Mouse (Mus musculus): ENCODE data around the gene Sh3pxd2a.
"Not testable (repeated sequence)": the region's sequence is repeated elsewhere in the genome, so short reads cannot be mapped to it uniquely, and the experiment has no call there.

Sh3pxd2a gene

DNA sequence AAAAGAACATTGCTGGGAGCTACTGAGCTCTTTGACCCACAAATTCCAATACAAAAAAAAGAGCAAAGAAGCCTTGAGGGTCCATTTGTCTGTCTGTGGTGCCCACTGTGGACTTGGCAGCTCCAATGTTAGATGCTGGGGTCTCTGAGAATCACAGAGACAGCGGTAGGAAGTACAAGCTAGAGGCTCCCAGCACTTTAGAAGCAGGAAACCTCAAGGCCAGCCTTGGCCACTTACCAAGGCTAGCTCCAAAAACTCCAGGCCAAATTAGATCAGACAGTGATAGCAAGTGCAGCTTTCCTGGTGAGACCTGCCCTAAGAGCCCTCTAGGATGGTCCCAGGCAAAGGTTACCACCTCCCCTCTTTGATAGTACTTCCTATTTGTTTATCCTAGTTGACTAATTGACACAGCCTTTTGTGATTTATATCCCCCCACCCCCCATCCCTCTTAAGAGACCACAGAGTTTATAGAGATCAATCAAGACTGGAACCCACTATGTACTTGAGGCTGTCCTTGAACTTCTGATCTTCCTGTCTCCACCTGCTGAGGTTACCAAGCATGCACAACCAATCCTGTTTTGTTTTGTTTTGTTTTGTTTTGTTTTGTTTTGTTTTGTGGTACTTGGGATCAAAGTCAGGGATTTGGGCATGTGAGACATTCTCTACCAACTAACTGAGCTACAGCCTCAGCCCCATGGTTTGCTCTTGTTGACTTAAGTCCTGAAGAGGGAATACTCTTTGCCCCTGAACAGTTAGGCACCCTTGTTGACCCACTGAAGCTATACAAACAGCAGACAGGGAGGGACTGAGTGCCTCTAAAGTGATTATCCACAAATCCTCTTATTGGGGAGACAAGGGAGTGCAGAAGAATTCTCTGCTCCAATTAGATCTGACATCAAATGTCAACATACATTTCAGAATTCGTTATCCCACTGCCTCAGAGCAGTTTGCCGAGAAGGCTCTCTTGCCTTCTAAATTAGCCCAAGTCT lies 60.5 kb downstream of the Sh3pxd2a start:
- DNase-seq = no peak

DNA sequence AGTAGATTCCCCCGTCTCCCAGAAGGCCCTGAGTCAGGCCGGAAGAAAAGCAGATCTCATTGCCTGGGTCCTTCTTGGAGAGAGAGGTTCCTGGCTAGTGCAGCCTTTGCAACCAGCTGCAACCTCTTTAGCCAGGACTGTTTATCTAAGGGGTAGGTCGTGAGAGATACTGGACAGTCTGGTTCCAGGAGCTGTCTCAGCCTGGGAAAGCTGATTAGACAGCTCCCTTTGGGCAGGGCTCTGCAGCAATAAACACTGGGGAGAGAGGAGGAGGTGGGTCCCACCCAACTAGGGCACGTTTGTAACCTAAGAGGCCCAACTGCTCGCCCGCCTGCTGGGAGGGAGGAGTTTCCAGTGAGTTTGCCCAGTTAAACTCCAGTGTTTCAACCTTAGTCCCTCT lies 61.2 kb downstream of the Sh3pxd2a start:
- no peak for DNase-seq

DNA sequence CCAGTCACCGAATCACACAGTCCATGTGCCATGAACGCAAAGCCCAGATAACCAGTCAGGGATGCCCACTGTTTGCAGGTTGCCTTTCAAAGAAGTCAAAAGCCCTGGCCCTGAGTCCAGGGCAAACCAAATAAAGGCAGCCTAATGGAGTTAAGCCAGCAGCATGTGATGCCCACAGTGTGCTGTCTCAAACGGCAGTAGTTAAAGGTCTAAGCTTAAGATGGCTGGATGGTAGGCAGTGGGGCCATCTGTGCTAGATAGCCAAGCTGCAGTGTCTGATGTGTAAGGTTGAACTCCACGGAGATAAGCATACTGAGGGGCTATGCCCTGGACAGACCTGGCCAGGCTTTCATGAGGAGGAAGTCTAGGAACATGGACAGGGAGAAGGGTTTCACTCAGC lies 61.7 kb downstream of the Sh3pxd2a start:
- no peak for DNase-seq

DNA sequence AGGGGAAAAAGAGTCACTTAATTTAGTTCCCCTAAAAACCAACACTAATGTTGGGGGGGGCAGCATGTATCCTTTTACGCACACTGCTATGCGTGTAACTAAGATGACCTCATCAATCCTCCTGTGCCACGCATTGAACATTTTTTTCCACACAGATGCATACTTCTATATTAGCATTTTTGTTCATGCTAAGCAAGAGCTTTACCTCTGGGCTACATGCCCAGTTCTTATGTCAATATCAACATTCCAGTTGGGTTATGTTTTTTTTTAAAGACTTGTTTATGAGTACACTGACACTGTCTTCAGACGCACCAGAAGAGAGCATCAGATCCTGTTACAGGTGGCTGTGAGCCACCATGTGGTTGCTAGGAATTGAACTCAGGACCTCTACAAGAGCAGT lies 64.5 kb downstream of the Sh3pxd2a start:
- no peak for DNase-seq

DNA sequence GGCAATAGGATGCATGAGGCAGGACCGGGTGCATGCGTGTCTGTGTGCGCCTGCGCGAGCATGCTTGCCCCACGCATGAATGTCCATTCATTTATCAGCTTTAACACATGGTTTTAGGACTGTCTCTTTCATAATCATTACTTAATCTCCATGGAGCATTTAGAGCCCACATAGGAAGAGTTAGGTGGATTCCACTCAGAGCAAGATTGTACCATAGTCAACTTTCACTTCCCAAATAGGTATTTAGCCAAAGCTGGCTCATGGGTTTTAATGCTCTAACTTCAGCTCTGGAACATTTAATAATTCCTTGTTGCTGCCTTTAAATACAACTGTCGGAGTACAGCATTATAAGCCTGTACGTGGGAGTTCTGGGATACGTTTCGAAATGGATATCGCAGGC lies 65.2 kb downstream of the Sh3pxd2a start:
- no peak for DNase-seq

DNA sequence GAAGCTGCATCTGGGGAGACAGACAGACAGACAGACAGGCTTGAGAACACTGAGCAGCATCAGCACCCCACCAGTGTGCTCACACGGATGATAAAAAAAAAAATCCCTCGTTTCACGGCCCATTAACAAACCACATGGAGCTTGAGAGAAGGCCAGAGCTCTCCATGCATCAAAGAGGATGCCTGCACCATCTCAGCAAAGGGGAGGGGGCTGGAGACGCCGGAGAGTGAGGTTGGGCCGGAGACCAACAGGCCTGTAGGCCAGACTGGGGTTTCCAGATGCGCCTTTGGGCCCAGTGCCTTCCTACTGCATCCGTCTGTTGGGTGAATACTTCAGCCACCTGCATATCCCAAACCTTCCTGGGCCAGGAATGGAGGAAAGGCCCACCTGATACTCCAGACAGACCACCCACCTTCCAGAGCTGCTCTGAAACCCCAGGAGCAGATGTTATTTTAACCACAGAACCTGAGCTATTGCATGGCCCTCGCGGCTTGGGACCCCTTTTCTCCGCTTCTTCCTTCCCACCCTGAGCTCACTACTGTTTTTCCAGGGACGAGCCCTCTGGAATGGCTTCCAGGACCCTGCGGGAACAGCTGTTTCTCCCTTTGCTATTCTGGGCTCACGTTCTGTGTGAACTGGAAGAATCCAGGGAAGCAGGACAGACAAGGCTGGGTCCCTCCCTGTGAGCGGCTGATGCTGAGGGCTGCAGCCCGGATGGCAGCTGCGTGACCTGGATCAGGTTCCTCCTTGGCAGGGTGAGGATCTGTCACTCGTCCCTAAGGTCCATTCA lies 66.1 kb downstream of the Sh3pxd2a start:
- DNase-seq = no peak

DNA sequence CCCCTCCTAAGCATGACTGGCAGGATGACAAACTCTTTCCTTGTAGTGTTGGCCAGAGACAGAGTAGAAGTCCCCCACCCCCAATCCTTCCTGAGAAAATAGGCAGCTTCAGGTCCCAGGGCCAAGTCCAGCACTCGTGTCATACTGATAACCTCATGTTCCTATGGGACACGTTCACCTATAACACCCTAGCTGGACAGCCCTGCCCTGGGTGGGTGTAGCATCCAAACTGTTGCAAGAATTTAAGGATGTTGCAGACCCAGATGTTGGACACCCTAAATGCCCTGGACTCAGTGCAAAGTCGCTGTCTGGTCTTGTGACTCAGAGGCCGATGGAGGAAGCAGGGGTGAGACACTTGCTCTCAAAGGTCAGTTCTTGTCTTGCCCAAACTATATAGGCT lies 68.9 kb downstream of the Sh3pxd2a start:
- DNase-seq = no peak

DNA sequence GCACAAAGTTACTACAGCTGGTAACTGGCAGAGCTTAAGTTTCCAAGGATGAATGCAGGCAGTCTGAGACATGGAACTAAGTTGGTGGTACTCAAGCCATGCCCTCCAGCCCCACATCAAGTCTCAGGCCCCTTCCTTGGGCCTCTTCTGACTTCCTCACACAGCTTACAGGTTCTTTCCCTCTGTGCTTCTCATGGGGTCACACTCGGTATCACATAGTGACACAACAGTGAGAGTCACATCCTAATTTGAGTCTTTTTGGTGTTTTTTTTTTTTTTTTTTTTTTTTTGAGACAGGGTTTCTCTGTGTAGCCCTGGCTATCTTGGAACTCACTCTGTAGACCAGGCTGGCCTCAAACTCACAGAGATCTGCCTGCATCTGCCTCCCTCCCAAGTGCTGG lies 69.4 kb downstream of the Sh3pxd2a start:
- not testable (repeated sequence) for DNase-seq

DNA sequence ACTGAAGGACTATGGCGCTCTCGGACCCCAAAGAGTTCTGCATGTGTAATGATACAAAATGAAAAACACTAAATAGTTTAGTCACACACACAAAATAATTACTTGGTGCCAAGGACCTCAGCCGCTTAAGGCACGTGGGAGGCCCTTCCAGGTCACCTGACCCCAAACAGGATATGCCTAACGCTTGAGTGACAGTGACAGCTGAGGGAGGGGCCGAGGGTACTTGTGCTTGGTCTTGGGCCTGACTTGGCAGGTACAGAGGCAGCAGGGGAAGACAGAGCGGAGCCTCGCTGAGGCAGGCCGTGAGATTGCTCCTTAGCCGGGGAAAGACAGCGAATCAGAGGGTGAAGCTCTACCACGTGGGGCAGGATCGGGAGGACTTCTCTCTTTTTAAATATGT lies 73.3 kb downstream of the Sh3pxd2a start:
- no peak for DNase-seq

DNA sequence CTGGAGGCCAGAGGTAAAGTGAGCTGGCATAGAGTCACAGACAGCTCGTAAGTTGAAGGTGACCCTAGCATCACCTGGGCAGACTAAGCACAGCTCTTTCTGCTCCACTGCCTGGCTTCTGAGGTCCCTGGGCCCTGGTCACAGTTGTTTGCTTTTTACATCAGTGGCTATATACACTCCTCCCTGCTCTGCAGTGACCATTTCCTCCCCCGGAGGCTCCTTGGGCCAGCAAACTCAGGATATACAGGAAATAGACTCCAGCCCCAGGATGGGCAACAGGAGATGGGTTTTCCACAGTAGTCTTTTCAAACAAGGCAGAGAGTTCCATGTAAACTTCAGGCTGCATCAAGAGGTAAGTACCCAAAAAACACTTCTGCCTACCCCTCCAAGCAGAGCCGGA lies 76.3 kb downstream of the Sh3pxd2a start:
- no peak for DNase-seq

DNA sequence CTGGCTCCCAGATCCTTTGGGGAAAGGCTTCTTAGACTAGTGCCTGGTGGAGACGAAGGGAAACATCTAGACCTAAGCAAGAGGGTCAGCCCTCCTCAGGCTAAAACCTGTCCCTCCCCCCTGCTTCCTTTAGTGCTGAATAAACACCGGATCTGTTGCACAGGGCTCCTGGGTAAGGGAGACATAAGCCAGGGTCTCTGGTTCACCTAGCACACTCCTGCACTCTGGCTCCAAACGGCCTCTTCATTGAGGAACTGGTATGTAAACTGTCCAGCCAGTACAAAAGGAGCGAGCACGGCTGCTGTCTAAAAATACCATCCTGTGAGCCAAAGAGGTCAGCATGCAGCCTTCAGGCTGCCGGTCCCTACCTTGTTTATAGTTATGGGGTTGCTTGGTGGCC lies 76.8 kb downstream of the Sh3pxd2a start:
- no peak for DNase-seq

DNA sequence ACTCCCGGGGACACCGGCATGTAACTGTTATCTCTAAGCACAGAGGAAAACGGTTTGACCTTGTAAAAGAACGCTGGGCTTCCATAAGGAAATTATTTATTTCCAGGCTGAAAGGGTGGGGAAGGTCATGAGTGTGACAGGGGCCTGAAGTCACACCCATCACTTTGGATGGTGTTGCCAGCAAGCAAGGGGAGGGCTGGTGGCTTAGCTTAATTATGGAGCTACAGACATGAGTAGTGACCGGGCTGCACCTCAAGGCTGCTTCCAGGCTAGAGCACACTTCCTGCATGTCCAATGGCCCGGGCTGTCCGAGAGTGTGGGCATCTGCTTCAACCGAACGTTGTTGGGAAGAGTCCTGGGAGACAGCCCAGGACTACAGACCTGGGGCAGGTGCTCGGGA lies 78.2 kb downstream of the Sh3pxd2a start:
- DNase-seq = no peak

DNA sequence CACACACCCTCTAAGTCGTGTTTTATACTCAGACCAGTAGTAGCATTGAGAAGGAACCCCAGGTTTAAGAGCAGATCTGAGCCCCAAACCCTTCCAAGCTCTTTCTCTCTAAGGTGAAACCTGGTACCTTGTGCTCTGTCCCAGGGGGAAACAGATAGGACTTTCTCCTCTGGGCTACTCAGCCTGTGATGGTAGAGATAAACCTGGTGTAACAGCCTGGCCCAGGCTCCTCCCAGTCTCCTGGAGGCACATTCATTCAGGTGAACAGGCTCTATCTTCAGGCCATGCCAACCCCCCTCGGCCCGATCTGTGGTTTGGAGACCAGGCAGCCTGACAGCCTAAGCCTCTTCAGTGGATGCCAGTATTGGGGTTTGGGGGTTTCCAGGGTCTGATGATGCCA lies 79.6 kb downstream of the Sh3pxd2a start:
- DNase-seq = no peak

DNA sequence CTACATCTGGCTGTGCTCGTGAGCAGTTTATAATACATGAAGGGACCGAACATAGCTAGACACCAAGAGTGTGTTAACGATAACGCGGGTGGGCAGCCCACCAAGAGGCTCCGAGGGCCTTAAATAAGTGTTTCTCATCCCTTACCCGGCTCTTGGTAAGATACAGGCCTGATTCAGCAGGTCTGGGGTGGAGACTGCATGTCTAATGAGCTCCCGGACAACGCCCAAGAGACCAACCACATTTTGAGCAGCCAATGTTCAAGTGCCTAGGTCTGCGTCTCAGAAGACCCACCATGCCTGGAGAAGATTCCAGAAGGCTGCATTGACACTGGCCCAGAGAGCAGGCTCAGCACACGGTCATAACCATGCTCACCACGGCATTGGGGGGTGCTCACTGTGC lies 80.2 kb downstream of the Sh3pxd2a start:
- DNase-seq = no peak

DNA sequence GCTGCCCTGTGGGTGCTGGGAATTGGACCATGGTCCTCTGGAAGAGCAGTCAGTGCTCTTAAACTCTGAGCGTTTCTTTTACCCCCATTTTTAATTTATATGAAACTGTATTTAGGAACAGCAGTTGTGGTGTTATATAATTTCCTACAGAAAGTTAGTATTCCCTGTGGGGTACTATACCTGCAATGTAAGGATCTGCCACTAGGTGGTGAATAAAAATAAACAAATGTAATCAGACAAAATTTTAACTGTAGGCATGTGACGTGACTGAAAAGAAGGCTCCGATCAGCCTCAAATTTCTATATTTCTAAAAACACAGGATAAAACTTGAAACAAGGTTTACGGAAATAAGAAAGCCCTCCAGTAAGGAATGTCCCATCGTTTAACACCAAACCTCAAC lies 81.9 kb downstream of the Sh3pxd2a start:
- DNase-seq = no peak

DNA sequence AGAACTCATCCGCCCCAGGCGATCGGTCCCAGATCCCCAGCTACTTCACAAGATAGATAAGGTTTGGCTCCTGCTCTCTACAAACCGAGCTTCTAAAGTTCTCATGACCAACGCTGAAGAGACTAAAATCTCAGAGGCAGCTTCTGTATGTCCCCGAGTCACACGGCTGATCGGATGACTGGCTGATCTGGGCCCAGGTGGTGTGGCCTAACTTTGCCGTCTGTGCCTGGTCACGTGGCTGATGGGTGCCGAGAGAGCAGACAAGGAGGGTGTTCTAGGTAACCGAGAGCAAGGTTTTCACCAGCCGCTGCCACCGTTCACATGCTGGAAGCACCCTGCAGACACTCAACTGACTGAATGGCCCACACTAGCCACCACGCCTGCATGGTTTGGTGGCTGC lies 83.2 kb downstream of the Sh3pxd2a start:
- DNase-seq = no peak

DNA sequence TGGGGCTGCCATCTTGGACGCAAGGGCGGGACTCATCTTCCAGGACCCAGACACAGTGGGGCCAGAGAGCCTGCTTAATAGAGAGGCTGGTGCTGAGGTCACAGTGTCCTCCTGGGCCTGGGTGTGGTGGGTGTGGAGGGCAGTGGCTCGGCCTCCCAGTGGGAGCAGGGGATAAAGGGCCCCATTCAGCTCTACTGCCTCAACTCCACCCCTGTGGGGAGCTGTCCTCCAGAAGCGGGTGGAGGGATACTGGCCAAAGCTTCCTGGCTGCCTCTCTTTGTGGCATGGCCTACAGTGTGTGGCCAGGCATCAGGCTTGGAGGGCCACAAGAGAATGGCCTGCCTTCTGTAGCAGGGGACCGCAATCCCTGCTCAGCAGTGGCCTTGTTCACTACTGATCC lies 85.1 kb downstream of the Sh3pxd2a start:
- DNase-seq = no peak

DNA sequence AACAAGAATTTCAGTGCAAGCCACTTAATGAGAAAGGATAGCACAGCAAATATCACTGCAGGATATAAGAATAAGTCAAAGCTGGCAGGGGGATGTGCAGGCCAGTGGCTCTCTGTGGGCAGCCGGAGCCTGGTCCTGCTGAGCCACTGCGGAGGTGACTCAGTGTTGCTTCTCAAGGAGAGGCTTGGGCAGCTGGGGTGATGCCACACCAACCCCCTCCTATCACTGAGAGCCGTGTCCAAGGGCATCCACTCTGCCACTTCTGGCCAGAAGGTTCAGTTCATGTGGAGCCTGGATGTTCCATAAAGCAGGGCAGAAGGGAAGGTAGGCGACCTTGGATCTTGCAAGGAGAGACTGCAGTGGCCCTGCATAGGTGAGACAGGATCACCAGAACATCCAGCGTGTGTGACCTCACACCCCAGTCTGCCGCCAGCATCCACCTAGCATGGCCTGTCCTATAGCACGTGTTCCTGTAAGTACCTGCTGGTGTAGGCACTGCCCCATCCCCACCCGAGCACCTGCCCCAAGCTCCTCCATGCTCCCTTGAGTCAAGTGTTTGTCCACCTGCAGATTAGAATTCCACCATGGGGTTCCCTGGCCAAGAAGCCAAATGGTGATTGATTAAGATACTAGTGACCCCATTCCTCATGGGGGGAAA lies 89.2 kb downstream of the Sh3pxd2a start:
- DNase-seq = no peak

DNA sequence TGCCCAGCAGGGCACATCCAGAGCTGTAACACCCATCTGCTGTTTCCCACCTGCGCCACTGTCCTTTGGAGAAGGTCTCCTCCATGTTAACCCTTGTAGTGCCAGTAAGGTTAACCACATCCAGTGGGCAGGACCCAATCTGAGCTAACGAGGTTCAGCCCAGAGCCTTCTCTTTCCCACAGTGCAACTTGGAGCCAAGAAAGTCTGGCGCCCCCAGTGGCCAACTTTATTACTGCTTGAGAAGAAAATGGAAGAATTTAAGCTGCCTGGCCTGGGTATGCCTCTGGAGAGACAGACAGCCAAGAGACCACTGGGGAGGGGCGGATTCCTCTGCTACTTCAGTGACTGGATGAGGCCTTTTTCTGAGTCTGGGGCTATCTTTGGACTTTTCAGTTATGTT lies 89.8 kb downstream of the Sh3pxd2a start:
- peak; percentile 60 for DNase-seq

DNA sequence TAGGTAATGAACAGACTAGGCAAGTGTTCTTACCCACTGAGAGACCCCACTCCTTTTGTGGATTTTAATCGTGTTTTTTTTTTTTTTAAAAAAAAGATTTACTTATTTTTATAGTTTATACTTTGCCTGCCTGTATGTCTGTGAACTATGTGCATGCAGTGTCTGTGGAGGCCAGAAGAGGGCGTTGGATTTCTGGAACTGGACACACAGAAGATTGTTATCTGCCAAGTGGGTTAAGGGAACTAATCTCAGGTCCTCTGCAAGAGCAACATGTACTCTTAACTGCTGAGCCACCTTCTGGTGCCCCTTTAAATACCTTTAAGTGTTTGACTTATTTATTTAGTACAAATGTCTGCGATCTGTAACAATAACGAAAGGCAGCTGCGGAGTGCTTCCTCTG lies 92.2 kb downstream of the Sh3pxd2a start:
- DNase-seq = no peak

DNA sequence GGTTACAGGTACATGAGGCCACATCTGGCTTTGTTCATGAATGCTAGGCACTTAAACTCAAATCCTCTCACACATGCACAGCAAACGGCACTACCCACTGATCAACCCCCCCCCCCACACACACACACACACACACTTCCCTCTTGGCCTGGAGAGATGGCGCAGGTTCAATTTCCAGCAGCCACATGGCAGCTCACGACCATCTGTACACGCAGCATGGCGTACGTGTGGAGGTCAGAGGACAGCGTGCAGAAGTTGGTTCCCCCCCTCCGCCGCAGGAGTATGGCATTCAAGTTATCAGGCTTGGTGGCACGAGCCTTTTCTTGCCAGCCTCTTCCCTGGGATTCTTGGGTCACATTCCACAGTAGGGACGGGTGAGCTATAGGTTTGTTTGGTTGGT lies 92.7 kb downstream of the Sh3pxd2a start:
- no peak for DNase-seq

DNA sequence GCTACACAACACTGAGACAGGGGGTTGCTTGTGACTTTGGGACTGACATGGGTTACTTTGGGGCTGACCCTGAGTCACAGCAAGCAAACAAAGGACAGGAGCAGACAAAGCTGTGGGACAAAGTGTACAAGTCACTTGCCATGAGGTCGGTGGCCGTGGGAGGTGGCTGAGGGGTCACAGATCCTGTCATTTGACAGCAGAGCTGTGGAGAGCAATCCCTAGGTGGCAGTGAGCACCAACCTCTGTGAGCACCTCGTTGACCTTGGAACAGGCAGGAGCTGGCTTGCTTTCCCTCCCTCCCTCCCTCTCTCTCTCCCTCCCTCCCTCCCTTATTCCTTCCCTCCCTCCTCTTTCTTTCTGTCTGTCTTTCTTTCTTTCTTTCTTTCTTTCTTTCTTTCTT lies 95.2 kb downstream of the Sh3pxd2a start:
- no peak for DNase-seq

DNA sequence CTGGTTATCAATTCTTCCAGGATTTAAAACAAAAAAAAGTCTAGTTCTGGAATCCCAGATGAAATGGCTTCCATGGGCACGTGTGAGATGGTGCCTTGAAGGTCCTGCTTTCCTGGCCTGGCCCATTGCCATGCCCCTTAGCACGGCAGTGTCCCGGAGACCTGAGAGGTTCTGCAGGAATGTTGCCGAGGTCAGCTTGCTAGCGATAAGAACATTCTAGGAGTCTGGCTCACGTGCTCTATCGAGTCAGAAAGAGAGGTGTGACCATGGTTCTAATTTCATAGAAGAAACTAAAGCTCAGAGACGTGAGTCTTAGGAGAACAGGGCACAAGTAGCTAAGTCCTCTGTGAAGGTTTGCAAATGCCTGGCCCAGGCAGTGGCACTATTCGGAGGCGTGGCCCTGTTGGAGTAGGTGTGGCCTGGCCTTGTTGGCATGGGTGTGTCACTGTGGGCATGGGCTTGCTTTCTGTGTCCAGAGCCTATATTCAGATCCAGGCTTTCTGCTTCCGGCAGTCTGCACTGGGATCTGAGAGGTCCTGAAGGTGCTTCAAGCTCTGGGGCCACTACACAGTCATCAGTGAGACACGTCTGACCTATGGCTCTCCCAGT lies 96.8 kb downstream of the Sh3pxd2a start:
- no peak for DNase-seq
